Mouse (Mus musculus): ENCODE data around the gene Laptm4a. TPM values are rescaled to one million over a fixed set of nuclear protein-coding genes. Genes with fewer than 3 reads are reported as not detected.

Laptm4a gene
- total RNA-seq (2017): 191 and 266 TPM in 2 replicates

DNA sequence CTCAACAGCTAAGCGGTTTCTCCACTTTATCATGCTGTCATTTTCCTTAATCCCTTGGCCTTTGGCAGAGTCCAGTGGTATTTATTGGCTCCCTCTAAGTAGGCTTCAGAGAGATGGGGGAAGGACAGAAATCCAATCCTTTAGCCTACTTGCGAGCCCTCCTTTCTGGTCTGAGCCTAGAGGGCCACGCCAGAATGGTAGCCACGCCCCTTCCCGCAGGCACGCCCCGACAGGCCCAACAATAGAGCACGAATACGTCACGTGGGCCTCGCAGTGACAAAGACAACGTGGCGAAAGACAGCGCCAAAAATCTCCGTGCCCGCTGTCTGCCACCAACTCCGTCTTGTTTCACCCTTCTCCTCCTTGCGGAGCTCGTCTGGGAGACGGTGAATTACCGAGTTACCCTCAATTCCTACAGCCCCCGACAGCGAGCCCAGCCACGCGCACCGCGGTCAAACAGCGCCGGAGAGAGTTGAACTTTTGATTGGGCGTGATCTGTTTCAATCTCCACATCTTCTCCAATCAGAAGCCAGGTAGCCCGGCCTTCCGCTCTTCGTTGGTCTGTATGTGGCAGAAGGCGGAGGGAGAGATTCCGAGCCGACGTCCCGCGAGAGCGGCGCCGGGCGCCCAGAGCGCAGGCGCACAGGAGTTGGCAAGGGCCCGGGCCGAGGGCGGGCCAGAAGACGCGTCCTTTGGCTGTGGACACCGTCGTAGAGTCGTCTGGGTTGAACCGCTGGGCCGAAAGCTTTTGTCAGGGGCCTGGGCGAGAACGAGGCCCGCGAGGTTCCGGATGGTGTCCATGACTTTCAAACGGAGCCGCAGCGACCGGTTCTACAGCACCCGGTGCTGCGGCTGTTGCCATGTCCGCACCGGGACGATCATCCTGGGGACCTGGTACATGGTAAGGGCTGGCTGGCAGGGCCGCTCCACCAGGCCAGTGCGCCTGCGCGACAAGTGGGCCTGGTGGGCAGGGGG, at the start of gene Laptm4a:
Gene Laptm4a, plus strand, starts transcription at position 271 of the 975 bp plus-strand sequence.
- ATAC-seq (replicated peaks in 1 of 2; ENCODE audit: insufficient read depth in 1 of 2, low FRiP score in 2 of 2, low TSS enrichment in 1 of 2, low read depth in 1 of 2, poor library complexity in 2 of 2, severe bottlenecking in 2 of 2): peak; percentile 91 to 93

DNA sequence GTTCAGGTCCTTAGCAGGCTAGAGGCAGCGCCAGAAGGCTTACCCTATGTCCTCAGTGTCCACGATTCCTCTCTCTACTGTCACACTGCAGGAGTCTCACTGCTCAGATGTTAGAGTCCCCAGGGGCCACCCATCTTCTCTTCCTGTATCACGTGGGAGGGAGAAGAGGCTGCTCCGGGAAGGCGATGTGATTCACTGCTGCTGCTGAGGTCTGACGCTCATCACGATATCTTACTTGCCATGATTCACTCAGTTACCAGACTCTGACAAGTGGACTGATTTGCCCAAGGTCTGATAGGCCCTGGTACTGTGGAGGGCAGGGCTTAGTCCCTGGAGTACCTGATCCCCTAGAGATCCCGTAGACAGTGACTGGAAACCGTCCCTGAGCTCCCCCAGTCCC, 45.9 kb upstream of the Laptm4a start:
- ATAC-seq (replicated peaks in 1 of 2; ENCODE audit: insufficient read depth in 1 of 2, low FRiP score in 2 of 2, low TSS enrichment in 1 of 2, low read depth in 1 of 2, poor library complexity in 2 of 2, severe bottlenecking in 2 of 2): no peak

GRCm38 (mm10) chr12:8876865-8877264, 44.6 kb upstream of the Laptm4a start:
- ATAC-seq (replicated peaks in 1 of 2; ENCODE audit: insufficient read depth in 1 of 2, low FRiP score in 2 of 2, low TSS enrichment in 1 of 2, low read depth in 1 of 2, poor library complexity in 2 of 2, severe bottlenecking in 2 of 2): no peak

GRCm38 (mm10) chr12:8877413-8877812, 44.1 kb upstream of the Laptm4a start:
- no peak for ATAC-seq (replicated peaks in 1 of 2; ENCODE audit: insufficient read depth in 1 of 2, low FRiP score in 2 of 2, low TSS enrichment in 1 of 2, low read depth in 1 of 2, poor library complexity in 2 of 2, severe bottlenecking in 2 of 2)

GRCm38 (mm10) chr12:8878752-8879151, 42.7 kb upstream of the Laptm4a start:
- no peak for ATAC-seq (replicated peaks in 1 of 2; ENCODE audit: insufficient read depth in 1 of 2, low FRiP score in 2 of 2, low TSS enrichment in 1 of 2, low read depth in 1 of 2, poor library complexity in 2 of 2, severe bottlenecking in 2 of 2)

GRCm38 (mm10) chr12:8879389-8879788, 42.1 kb upstream of the Laptm4a start:
- ATAC-seq (replicated peaks in 1 of 2; ENCODE audit: insufficient read depth in 1 of 2, low FRiP score in 2 of 2, low TSS enrichment in 1 of 2, low read depth in 1 of 2, poor library complexity in 2 of 2, severe bottlenecking in 2 of 2): no peak

DNA sequence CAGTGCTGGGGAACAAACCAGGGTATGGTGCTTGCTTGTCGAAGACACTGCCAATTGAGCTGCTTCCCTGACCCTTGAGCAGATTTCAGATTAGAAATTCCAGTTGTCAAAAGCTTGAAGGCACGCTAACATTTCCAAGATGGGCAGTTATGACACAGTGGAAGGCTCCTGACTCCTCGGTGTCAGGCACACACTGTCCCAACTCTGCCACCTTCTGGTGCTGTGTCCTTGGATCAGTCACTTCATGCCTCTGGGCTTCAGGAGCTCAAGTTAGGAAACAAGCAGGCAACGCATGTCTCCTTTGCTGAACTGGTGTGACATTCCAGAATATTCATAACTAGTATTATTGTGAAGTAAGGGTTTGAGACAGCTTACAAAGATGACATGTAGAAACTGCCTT, 39.7 kb upstream of the Laptm4a start:
- ATAC-seq (replicated peaks in 1 of 2; ENCODE audit: insufficient read depth in 1 of 2, low FRiP score in 2 of 2, low TSS enrichment in 1 of 2, low read depth in 1 of 2, poor library complexity in 2 of 2, severe bottlenecking in 2 of 2): peak; percentile 26 to 53; a peak in 1 of 4 replicates

GRCm38 (mm10) chr12:8882376-8882775, 39.1 kb upstream of the Laptm4a start:
- no peak for ATAC-seq (replicated peaks in 1 of 2; ENCODE audit: insufficient read depth in 1 of 2, low FRiP score in 2 of 2, low TSS enrichment in 1 of 2, low read depth in 1 of 2, poor library complexity in 2 of 2, severe bottlenecking in 2 of 2)

- no peak for ATAC-seq (replicated peaks in 1 of 2; ENCODE audit: insufficient read depth in 1 of 2, low FRiP score in 2 of 2, low TSS enrichment in 1 of 2, low read depth in 1 of 2, poor library complexity in 2 of 2, severe bottlenecking in 2 of 2)
These were observed 36.9 kb upstream of the Laptm4a start for GRCm38 (mm10) chr12:8884426-8885145.

GRCm38 (mm10) chr12:8885146-8885543, 36.3 kb upstream of the Laptm4a start:
- no peak for ATAC-seq (replicated peaks in 1 of 2; ENCODE audit: insufficient read depth in 1 of 2, low FRiP score in 2 of 2, low TSS enrichment in 1 of 2, low read depth in 1 of 2, poor library complexity in 2 of 2, severe bottlenecking in 2 of 2)

DNA sequence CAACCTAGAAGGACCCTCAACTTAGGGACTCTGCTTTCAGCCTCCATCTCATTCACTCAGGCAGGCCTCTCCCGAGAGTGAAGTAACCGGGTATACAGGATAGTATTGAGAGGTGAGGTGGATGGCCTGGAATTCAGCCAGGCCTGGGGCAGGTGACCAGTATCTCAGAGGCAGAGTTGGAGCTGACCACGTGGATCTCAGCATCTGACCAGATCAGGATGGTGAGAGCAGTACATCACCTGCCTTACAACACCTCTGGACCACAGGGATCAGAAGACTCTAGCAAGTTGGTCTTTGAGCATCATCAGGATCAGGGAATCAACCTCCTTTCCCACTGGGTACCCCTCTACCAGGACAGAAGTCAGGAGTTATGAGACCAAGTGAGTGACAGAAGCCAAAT, 35.5 kb upstream of the Laptm4a start:
- ATAC-seq (replicated peaks in 1 of 2; ENCODE audit: insufficient read depth in 1 of 2, low FRiP score in 2 of 2, low TSS enrichment in 1 of 2, low read depth in 1 of 2, poor library complexity in 2 of 2, severe bottlenecking in 2 of 2): no peak

DNA sequence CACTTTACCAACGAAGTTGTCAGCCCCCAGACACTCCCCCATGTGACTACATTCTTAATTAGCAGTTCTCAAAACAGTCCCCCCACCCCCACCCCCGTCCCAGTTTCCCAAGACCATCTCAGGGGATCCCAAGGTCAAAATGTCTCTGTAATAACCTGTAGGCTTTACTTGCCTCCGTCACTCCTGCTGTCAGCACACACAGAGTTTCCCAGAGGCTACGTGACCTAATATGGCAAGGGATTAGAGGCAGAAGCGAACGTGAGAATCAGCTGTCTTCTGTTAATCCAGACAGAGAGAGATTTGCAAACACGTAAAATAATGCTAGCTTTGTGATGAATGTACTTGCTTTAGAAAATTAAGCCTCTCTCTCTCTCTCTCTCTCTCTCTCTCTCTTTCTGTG, 33.0 kb upstream of the Laptm4a start:
- no peak for ATAC-seq (replicated peaks in 1 of 2; ENCODE audit: insufficient read depth in 1 of 2, low FRiP score in 2 of 2, low TSS enrichment in 1 of 2, low read depth in 1 of 2, poor library complexity in 2 of 2, severe bottlenecking in 2 of 2)

- peak; percentile 78 to 89 for ATAC-seq (replicated peaks in 1 of 2; ENCODE audit: insufficient read depth in 1 of 2, low FRiP score in 2 of 2, low TSS enrichment in 1 of 2, low read depth in 1 of 2, poor library complexity in 2 of 2, severe bottlenecking in 2 of 2)
These were observed 32.3 kb upstream of the Laptm4a start for GRCm38 (mm10) chr12:8889117-8889665.

GRCm38 (mm10) chr12:8892876-8893532, 28.5 kb upstream of the Laptm4a start:
- no peak for ATAC-seq (replicated peaks in 1 of 2; ENCODE audit: insufficient read depth in 1 of 2, low FRiP score in 2 of 2, low TSS enrichment in 1 of 2, low read depth in 1 of 2, poor library complexity in 2 of 2, severe bottlenecking in 2 of 2)

- no peak for ATAC-seq (replicated peaks in 1 of 2; ENCODE audit: insufficient read depth in 1 of 2, low FRiP score in 2 of 2, low TSS enrichment in 1 of 2, low read depth in 1 of 2, poor library complexity in 2 of 2, severe bottlenecking in 2 of 2)
These were observed 24.3 kb upstream of the Laptm4a start for GRCm38 (mm10) chr12:8897140-8897539.

DNA sequence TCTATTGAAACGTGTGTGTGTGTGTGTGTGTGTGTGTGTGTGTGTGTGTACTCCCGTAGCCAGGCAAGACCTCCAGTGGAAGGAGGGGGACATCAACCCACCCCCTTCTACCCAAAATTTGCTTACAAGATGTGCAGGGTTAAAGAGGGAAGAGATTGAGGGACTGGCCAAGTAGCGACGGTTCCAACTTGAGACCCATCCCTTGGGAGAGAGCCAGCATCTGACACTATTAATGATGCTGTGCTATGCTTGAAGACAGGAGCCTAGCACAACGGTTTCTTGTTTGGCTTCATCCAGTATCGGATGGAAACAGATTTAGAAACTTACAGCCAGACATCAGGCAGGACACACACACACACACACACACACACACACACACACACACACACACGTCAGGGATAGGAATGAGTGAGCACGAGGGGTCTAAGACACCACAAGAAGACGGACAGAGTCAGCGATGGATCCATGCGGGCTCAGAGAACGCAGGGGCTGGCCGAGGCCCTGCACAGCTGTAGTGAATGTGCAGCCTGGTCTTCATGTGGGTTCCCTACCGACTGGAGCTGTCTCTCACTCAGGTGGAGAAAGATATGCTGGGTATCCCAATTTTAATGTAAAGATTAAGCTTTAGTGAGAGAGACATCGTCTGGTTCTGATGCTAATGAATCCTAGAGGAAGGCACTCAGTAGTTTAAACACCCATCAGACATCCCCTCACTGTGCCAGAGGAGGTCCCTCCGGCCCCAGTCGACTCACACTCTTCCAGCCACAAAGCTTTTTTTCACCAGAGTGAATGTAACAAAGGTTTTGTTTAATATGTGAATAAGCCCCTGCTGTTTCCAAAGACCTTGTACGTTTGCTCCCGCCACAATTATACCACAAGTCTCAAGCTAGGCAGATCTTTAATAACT, 22.3 kb upstream of the Laptm4a start:
- no peak for ATAC-seq (replicated peaks in 1 of 2; ENCODE audit: insufficient read depth in 1 of 2, low FRiP score in 2 of 2, low TSS enrichment in 1 of 2, low read depth in 1 of 2, poor library complexity in 2 of 2, severe bottlenecking in 2 of 2)

Measured in hematopoietic stem cell, adult 5-6 weeks (primary cell).